Mouse (Mus musculus) lung, postnatal 0 days (tissue): Measurements from ENCODE around the gene Ift46.

ENCODE experiments used
- CTCF ChIP-seq: IDR thresholded peaks from 2 replicates; pipeline ENCODE4 v1.5.1; 2016; ENCODE audit warnings: antibody characterized with exemption, mild to moderate bottlenecking
- EP300 ChIP-seq: IDR thresholded peaks from 2 replicates; pipeline ENCODE4 v1.6.1; 2016; ENCODE audit warnings: antibody characterized with exemption, mild to moderate bottlenecking, control low read depth

- TF ChIP-seq CTCF (no peak), EP300 (no peak)
These were observed 31.4 kb upstream of the Ift46 start for GRCm38 (mm10) chr9:44736301-44736700.
